Mouse (Mus musculus) CD4-positive, CD25-positive, alpha-beta regulatory T cell, adult 2 months (primary cell): ENCODE measurements around the gene 1700001F09Rik.
"Not testable (repeated sequence)": the region's sequence is repeated elsewhere in the genome, so short reads cannot be mapped to it uniquely, and the experiment has no call there.

Experiments
- DNase-seq: peaks from one replicate; pipeline ENCODE4 v3.0.0-alpha.2; 2012; ENCODE audit warnings: low read depth, low spot score

Gene 1700001F09Rik

GRCm38 (mm10) chr14:43347711-43348110, at the start of gene 1700001F09Rik:
Gene 1700001F09Rik (minus strand): TSS chr14:43347811.
- DNase-seq = not testable (repeated sequence)

- DNase-seq = not testable (repeated sequence)
Observed at GRCm38 (mm10) chr14:43361713-43362112, 14.1 kb upstream of the 1700001F09Rik start.

GRCm38 (mm10) chr14:43359246-43359645, 11.6 kb upstream of the 1700001F09Rik start:
- DNase-seq = peak; percentile 0

GRCm38 (mm10) chr14:43357496-43357895, 9.9 kb upstream of the 1700001F09Rik start:
- not testable (repeated sequence) for DNase-seq

GRCm38 (mm10) chr14:43352944-43353343, 5.3 kb upstream of the 1700001F09Rik start:
- not testable (repeated sequence) for DNase-seq

- DNase-seq = not testable (repeated sequence)
Observed at GRCm38 (mm10) chr14:43337646-43338045, 10.0 kb downstream of the 1700001F09Rik start.

- DNase-seq = peak; percentile 1
Observed at GRCm38 (mm10) chr14:43331362-43331880, 16.2 kb downstream of the 1700001F09Rik start.

GRCm38 (mm10) chr14:43328603-43329002, 19.0 kb downstream of the 1700001F09Rik start:
- not testable (repeated sequence) for DNase-seq

GRCm38 (mm10) chr14:43319516-43319915, 28.1 kb downstream of the 1700001F09Rik start:
- peak; percentile 0 for DNase-seq

GRCm38 (mm10) chr14:43293503-43293902, 54.1 kb downstream of the 1700001F09Rik start, which contains the start of gene Gm8127:
Gene Gm8127 (minus strand): TSS chr14:43293832.
- not testable (repeated sequence) for DNase-seq
